In the genomic region with DNA sequence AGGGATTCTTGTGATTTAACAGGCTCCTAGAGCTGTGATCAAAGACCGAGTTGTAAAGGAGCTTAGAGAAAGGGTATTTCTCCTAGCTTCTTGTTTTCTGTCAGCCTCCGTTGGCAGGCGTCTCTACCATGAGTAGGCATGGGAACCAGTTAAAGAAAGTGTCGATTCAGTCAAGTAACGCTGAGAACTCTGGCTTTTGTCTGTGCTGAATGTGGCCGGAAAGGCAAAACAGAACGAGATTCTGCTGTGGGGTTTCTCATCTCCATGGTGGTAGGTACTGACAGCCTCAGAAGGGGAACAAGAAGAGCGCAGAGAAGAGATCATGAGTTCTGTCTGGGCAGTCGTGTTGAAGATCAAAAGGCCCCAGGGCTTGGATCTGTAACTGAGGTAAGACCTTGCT, we compare ENCODE assay signal across 10 mouse cellular contexts. TPM values are rescaled to one million over a fixed set of nuclear protein-coding genes. Genes with fewer than 3 reads are reported as not detected.
A peak's percentile ranks its signal among the peaks of the same experiment; 100 is the strongest.
DNase-seq lines count a peak whose midpoint lies in the region; ATAC-seq and TF ChIP-seq lines count a peak whose summit lies in the region.
"Had no signal": no experiment of that assay in that cellular context is flagged by ENCODE, and none has a peak within 500 bp of the region (broad histone marks: within the 10 kb centered on the region; RNA-seq: fewer than 3 reads in every experiment).

No protein-coding gene starts in this region.

- intact Hi-C loops in left cerebral cortex, adult 2 months (cut with DNase I): loop anchor here (10.0 kb wide), 1 partner anchor 148 kb away; no protein-coding TSS in a partner anchor

- no peaks in the 10 kb centered on the region for H3K9me3 ChIP-seq in hindbrain, embryonic 14.5 days (ENCODE audit: control insufficient read depth, low read length)
- no peaks in the 10 kb centered on the region for H3K9me3 ChIP-seq in hindbrain, embryonic 10.5 days
- H3K9me3 ChIP-seq in heart, embryonic 11.5 days (replicated peaks; ENCODE audit: control insufficient read depth, low read length): no peaks in the 10 kb centered on the region

- 41% methylated on average over 9 of the region's 9 CpGs for WGBS in hindbrain, embryonic 14.5 days
- WGBS in hindbrain, embryonic 10.5 days: 44% methylated on average over 9 of the region's 9 CpGs
- WGBS in heart, embryonic 11.5 days (ENCODE audit: insufficient replicate concordance): 50% methylated on average over 9 of the region's 9 CpGs

- peak; percentile 30 for DNase-seq in hindbrain, embryonic 14.5 days (ENCODE audit: low spot score)
- DNase-seq in hindbrain, embryonic 10.5 days (ENCODE audit: low spot score): no peak
- peak; percentile 6 for DNase-seq in cerebellum, adult 9-11 months
- peak; percentile 11 for DNase-seq in left cerebral cortex, adult 2 months (ENCODE audit: extremely low spot score in 1 of 2, low spot score in 2 of 2)
- peak; percentile 1 to 9 for DNase-seq in thymus, adult 18-20 months
- no peak for DNase-seq in lung, postnatal 25 days (ENCODE audit: low spot score)
- no peak for DNase-seq in ovary, postnatal 10 days (ENCODE audit: low spot score)

- no peaks in the 10 kb centered on the region for H3K4me1 ChIP-seq in hindbrain, embryonic 14.5 days (replicated peaks; ENCODE audit: control insufficient read depth, insufficient read depth, low read length)
- H3K4me1 ChIP-seq in hindbrain, embryonic 10.5 days (replicated peaks): no peaks in the 10 kb centered on the region; the same call in 1 of the 2 replicates
- H3K4me1 ChIP-seq in heart, embryonic 11.5 days (ENCODE audit: control insufficient read depth, insufficient read depth, low read length): peaks cover 4% of the 10 kb centered on the region; the same call in 1 of the 2 replicates

- 0 out of 2 replicates have a peak overlapping the region, but pooled peaks have one; percentile 1 for H3K4me3 ChIP-seq in hindbrain, embryonic 14.5 days (replicated peaks; ENCODE audit: low read length)
- no peak overlapping the region for H3K4me3 ChIP-seq in hindbrain, embryonic 10.5 days
- peak overlapping the region; percentile 34 for H3K4me3 ChIP-seq in left cerebral cortex, adult 2 months
- no peak overlapping the region for H3K4me3 ChIP-seq in heart, embryonic 11.5 days (ENCODE audit: low read depth, low read length)

- no peak for TF ChIP-seq CTCF in left cerebral cortex, adult 2 months (IDR thresholded peaks at IDR 0.05)

- peak; percentile 51; the same call in 1 of the 2 replicates for ATAC-seq in hindbrain, embryonic 14.5 days (ENCODE audit: low FRiP score)
- ATAC-seq in heart, embryonic 11.5 days (replicated peaks; ENCODE audit: insufficient number of reproducible peaks, low FRiP score, low TSS enrichment): no peak

- H3K27me3 ChIP-seq in hindbrain, embryonic 14.5 days (ENCODE audit: control insufficient read depth, insufficient read depth, low read length): no peaks in the 10 kb centered on the region
- no peaks in the 10 kb centered on the region for H3K27me3 ChIP-seq in hindbrain, embryonic 10.5 days (ENCODE audit: insufficient read depth, poor library complexity, severe bottlenecking)
- H3K27me3 ChIP-seq in heart, embryonic 11.5 days (ENCODE audit: control insufficient read depth, insufficient read depth, low read length): no peaks in the 10 kb centered on the region

- no peak overlapping the region for H3K9ac ChIP-seq in hindbrain, embryonic 14.5 days
- H3K9ac ChIP-seq in heart, embryonic 11.5 days (ENCODE audit: low read depth, low read length): no peak overlapping the region

- no peak overlapping the region for H3K27ac ChIP-seq in hindbrain, embryonic 14.5 days
- no peak overlapping the region for H3K27ac ChIP-seq in hindbrain, embryonic 10.5 days
- peak overlapping the region; percentile 33; the same call in 1 of the 2 replicates for H3K27ac ChIP-seq in left cerebral cortex, adult 2 months
- H3K27ac ChIP-seq in heart, embryonic 11.5 days (ENCODE audit: low read depth, low read length): no peak overlapping the region

- H3K36me3 ChIP-seq in hindbrain, embryonic 14.5 days (replicated peaks; ENCODE audit: control insufficient read depth, insufficient read depth): no peaks in the 10 kb centered on the region
- no peaks in the 10 kb centered on the region for H3K36me3 ChIP-seq in hindbrain, embryonic 10.5 days
- H3K36me3 ChIP-seq in heart, embryonic 11.5 days (ENCODE audit: control insufficient read depth, insufficient read depth, low read length): no peaks in the 10 kb centered on the region

- no peak overlapping the region for H3K4me2 ChIP-seq in hindbrain, embryonic 14.5 days (replicated peaks)
- no peak overlapping the region for H3K4me2 ChIP-seq in heart, embryonic 11.5 days

RNA-seq across cellular contexts. Expression of a gene that starts 29.4 kb away (rescaled TPM):
- polyA plus RNA-seq in hindbrain, embryonic 14.5 days (2014; fragmentation: Nextera tagmentation; extraction: Ambion mirVana): 2.5 and 3.5 TPM in 2 replicates
- polyA plus RNA-seq in hindbrain, embryonic 10.5 days (2016; fragmentation: Nextera tagmentation; extraction: Ambion mirVana): not detected in 2 replicates
- total RNA-seq in left cerebral cortex, adult 2 months (2021): 10 to 100 TPM; 23.7 to 27.2 TPM
- 0.11 TPM in 1 of 2 replicates, not detected in the other for polyA plus RNA-seq in heart, embryonic 11.5 days (2014; fragmentation: Nextera tagmentation; extraction: Ambion mirVana)
- total RNA-seq: ES-E14 had no signal
- polyA plus RNA-seq: heart, embryonic 16.5 days had no signal

Comparison
In these comparisons a context has a peak if more than half of its experiments do, and no peak if none do; other contexts are left out.
1. DNase-seq: peak in hindbrain, embryonic 14.5 days (single experiment), cerebellum, adult 9-11 months (single experiment), left cerebral cortex, adult 2 months (2 of 2) and thymus, adult 18-20 months (2 of 2); none in hindbrain, embryonic 10.5 days (single experiment), lung, postnatal 25 days (single experiment) and ovary, postnatal 10 days (single experiment).
2. H3K4me3 ChIP-seq: peak in hindbrain, embryonic 14.5 days (single experiment) and left cerebral cortex, adult 2 months (single experiment); none in hindbrain, embryonic 10.5 days (single experiment) and heart, embryonic 11.5 days (single experiment).